Mouse (Mus musculus) c-Kit-positive CD71-positive TER-119-negative erythroid progenitor cells, embryonic 14.5 days (primary cell): ENCODE measurements around the gene Strap.

Experiments used
- DNase-seq: peaks from one replicate; pipeline ENCODE4 v3.0.0-alpha.2; 2013; ENCODE audit warnings: low read depth

Strap gene

GRCm38 (mm10) chr6:137774166-137774565 lies 39.3 kb downstream of the Strap start:
- no peak for DNase-seq

GRCm38 (mm10) chr6:137775159-137775558 lies 40.3 kb downstream of the Strap start:
- no peak for DNase-seq

- no peak for DNase-seq
Measured at GRCm38 (mm10) chr6:137776981-137777380, 42.1 kb downstream of the Strap start.

DNA sequence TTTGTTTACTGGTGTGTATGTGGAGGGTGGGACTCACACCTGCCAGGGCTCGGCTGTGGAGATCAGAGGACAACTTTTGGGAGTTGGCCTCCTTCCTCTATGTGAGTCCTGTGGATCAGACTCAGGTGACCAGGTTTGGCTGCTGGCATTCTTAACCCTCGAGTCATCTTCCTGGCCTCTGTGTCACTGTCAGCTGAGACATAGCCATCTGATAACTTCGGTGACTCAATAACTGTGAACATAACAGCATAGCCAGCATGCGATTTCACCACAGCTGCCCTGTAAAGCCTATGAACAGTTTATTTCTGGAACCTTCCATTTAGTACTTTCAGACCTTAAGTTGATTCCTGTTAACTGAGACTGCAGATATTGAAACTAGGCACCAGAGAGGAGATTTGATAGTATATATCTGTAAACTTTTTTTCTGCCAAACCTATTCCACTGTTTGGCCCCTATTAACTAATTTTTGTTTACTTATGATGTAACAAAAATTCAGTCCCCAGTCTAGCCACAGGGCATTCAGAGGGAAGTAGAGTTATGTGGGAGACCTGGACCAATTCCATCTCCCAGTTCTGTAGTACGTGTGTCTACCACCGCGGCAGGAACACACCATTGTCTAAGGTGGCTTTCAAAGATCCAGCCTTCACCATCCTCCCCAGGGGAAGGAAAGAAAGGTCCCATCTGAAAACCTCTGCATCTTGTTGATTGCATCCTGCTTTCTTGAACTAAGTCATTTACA lies 49.2 kb downstream of the Strap start:
- DNase-seq = no peak

GRCm38 (mm10) chr6:137788976-137789590 lies 54.2 kb downstream of the Strap start:
- no peak for DNase-seq

- no peak for DNase-seq
Measured at GRCm38 (mm10) chr6:137789658-137790057, 54.8 kb downstream of the Strap start.

GRCm38 (mm10) chr6:137795494-137795893 lies 60.6 kb downstream of the Strap start:
- no peak for DNase-seq

GRCm38 (mm10) chr6:137796596-137797567 lies 62.0 kb downstream of the Strap start:
- no peak for DNase-seq

DNA sequence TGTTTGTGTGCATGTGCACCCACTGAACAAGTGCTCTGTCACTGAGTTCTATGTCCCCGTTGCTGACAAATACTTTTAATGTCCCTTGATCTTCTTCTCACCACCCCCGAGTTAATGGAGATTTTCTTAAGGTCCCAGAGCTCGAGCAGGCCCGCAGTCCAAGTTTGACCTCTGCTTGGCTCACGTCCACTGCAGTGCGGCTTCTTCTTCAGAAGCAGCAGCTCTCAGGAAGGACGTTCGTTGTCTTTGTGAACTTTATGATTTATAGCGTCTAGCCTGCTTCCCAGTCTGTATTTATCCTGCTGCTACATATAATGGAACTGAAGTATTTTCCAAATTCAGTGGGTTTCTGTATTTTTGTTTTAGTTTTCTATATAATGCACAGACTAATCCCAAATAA lies 64.4 kb downstream of the Strap start:
- DNase-seq = no peak
